Mouse (Mus musculus) natural killer cell, adult 2 months (primary cell): ENCODE measurements around the gene Cbx8.

Experiments used
- DNase-seq, 2 experiments: peaks; one replicate each; pipeline ENCODE4 v3.0.0; 2022; ENCODE audit warnings: low spot score in 2 of 2

Cbx8 gene

GRCm38 (mm10) chr11:119051426-119051825, 10.7 kb upstream of the Cbx8 start:
- no peak for DNase-seq

- DNase-seq: no peak
Measured at GRCm38 (mm10) chr11:119050361-119050760, 9.6 kb upstream of the Cbx8 start.

GRCm38 (mm10) chr11:119048133-119048510, 7.4 kb upstream of the Cbx8 start:
- DNase-seq: no peak

- DNase-seq: no peak
Measured at GRCm38 (mm10) chr11:119047261-119048132, 6.7 kb upstream of the Cbx8 start.

GRCm38 (mm10) chr11:119046601-119047245, 6.0 kb upstream of the Cbx8 start:
- peak in 1 of 2 experiments; percentile 24 for DNase-seq

- DNase-seq: no peak
Measured at GRCm38 (mm10) chr11:119044551-119045337, 4.0 kb upstream of the Cbx8 start.

GRCm38 (mm10) chr11:119043761-119044550, 3.2 kb upstream of the Cbx8 start:
- DNase-seq: no peak

GRCm38 (mm10) chr11:119043273-119043540, 2.4 kb upstream of the Cbx8 start:
- DNase-seq: no peak

- no peak for DNase-seq
Measured at GRCm38 (mm10) chr11:119042466-119043272, 1.9 kb upstream of the Cbx8 start.

GRCm38 (mm10) chr11:119041750-119042465, 1.1 kb upstream of the Cbx8 start:
- DNase-seq: no peak

- no peak for DNase-seq
Measured at GRCm38 (mm10) chr11:119041325-119041716, 552 bp upstream of the Cbx8 start.

- DNase-seq: no peak
Measured at GRCm38 (mm10) chr11:119039732-119040512, 847 bp downstream of the Cbx8 start.

- no peak for DNase-seq
Measured at GRCm38 (mm10) chr11:119038744-119039484, 1.9 kb downstream of the Cbx8 start.

GRCm38 (mm10) chr11:119037780-119038401, 2.9 kb downstream of the Cbx8 start:
- no peak for DNase-seq

- DNase-seq: no peak
Measured at GRCm38 (mm10) chr11:119036934-119037779, 3.6 kb downstream of the Cbx8 start.

- DNase-seq: no peak
Measured at GRCm38 (mm10) chr11:119036447-119036846, 4.3 kb downstream of the Cbx8 start.

- DNase-seq: no peak
Measured at GRCm38 (mm10) chr11:119035686-119036165, 5.0 kb downstream of the Cbx8 start.
